Mouse (Mus musculus) adipose tissue, adult 10 weeks (tissue): Measurements from ENCODE around the gene Tmem9b. TPM values are rescaled to one million over a fixed set of nuclear protein-coding genes. Genes with fewer than 3 reads are reported as not detected.

Experiments
- polyA plus RNA-seq: library from polyadenylated mRNA; stranded (reverse); fragments of 350-450 nt; fragmentation: Illumina TruSeq; extraction: RNeasy Lipid Tissue Mini Kit (QIAGEN cat#74804); gene quantifications from one replicate; pipeline ENCODE4 v1.2.3, GENCODE M21; 2014; ENCODE audit warnings: low read depth, low replicate concordance

The Tmem9b gene
- 45.7 TPM for polyA plus RNA-seq

DNA sequence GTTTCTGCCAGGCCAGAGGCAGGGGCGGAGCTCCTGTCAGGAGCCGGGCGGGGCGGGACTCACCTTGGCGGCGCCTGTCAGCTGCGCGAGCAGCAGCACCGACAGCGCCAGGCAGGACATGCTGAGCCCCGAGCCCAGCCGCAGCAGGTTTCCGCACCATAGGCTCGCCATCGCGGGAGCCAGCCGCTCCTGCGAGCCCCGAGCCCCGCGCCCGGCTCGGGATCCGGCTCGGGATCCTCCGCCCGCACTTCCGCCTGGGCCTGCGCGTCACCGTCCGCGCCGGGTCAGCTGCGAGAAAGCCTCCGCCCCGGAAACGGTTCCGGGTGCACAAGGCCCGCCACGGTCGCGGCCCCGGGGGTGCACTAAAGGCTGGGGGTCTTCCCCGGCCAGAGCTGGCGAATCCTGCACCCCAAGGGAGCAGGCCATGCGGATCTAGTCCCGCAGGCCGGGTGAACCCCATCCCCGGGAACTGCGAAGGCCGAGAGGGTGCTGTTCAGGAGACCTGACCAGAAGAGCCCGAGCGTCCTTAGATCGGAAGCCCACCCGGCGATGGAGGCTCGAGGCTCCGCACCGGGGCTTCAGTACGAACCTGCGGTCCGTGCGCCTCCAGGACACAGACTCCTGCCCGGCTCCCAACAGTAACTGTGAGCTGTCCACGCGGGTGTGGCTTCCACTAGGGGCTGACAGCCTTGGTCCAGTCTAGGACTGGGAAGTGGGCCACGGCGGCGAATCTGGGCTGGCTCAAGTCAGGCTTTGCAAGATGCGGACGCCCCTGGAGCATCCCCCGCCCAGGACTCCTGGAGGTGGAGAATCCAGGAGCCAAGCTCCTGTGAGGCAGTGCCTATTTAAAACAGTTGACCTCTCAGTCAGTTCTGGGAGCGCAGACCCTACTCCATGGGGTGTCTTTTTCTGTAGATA lies at the start of gene Tmem9b:
Tmem9b (minus strand) TSS at position 868 of the 918 bp plus-strand sequence.

DNA sequence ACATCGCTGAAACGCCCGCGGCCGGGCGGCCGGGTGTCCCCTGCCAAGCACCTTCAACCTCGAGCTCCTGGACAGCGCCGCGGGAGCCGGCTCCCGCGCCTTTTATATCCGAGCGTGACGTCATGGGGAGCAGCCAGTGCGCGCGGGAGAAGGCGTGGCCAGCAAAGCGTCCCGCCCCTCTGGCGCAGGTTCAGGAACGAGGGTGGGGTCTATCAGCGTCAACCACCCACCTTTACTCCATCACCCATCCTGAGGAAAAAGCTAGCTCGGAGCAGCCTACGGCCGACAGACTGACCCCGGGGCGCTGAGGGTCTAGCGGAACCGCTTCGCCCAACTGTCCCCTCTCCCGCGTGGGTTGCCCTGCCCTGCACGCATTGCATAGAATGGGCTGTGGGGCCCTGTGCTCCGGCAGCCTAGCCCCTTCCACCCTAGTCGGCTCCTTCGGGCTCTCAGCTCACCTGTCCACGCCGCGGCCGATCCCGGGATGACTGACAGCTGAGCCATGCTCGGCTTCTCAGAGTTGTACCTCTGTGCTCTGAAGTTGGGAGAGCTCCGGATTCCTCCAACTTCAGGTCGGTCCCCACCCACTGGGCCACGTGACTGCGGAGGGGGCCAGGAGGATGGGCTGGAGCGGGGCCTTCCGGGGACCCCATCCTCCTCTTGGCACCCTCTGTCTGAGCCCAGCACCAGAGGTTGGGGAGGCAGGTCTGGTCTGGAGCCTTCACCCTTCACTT lies 29.0 kb upstream of the Tmem9b start, which contains the start of gene Nrip3:
Nrip3 (minus strand) TSS at position 556 of the 734 bp plus-strand sequence.

DNA sequence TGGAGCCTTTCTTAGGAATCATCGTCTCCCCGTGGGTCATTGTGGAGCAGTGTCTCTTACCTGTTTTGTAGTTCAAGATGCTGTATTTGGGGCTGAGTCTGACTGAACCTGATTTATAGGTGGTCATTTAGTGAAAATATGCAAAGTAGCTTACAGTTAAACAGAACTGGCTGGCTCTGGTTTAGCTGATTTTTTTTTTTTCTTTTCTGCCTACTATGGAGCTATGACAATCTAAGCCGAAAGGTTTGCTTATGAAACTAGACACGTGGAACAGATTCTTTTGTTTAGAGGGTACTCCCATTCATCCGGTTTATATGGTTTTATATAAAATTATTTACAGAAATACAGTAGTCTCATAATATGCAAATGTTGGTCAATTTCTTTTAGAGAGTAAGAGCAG lies 21.0 kb downstream of the Tmem9b start, which contains the start of gene Ascl3:
Ascl3 (minus strand) TSS at position 101 of the 400 bp plus-strand sequence.

DNA sequence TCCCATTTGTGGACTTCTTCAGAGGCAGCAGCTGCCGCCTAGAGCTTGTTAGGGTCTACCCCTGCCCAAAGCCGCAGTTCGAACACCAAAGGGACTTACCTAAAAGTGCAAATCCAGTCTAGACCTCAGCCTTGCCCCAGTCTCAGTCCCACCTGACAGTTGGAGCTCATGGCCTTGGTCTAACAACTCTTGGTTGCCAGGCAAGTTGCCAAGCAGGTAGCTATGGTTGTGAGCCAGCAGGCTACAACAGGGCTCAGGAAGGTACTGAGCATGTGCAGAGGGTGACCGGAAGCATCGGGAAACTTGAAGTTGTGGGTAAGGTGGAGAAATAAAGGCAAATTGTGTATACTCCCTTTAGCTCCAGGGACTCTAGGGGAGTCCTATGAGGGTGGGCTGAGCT lies 29.0 kb downstream of the Tmem9b start, which contains the start of gene BC051019:
BC051019 (minus strand) TSS at position 154 of the 400 bp plus-strand sequence.

DNA sequence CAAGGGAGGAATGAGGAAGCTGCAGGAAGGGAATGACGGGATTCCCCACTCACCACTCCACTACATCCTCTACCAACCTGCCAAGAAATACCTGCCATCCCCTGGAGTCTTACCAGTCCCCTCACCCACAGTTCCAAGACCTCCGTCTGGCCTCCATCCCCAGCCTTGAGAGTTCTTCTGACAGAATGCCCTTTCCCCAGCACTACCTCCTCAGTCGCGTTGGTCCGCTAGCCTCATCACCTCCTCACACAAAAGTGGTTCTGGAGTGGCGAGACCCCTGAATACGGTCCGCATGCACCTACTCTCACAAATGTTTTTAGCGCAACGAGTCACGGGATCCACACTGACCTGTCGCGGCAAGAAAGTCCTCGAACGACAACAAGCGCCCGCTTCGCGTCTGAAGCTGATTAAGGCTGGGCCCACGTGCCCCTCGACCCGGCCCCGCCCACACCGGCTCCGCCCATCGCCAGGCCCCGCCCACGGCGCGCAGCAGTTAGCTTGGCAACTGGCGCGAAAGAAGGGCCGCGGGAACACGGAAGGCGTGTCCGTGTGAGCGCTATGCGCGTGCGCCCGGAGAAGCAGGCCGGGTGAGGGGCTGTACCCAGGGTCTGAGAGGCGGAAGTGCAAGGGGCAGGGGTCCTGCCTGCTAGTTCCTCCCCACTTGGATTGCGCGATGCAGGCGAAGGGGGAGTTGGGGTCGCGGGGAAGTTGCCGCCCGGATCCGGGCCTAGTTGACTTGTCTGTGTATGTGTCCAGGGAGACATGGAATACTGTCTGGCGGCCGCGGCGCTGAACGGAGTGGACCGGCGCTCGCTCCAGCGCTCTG lies 49.3 kb downstream of the Tmem9b start, which contains the start of the genes St5 and Akip1:
St5 (minus strand) TSS at position 416 of the 826 bp plus-strand sequence.
Akip1 (plus strand) TSS at position 501 of the 826 bp plus-strand sequence.

Other genes starting within 250 kb of the Tmem9b start
- 0.38 TPM for gene Trim66, start 244.7 kb downstream of the Tmem9b start, polyA plus RNA-seq
- 750 TPM for gene Rpl27a, start 233.7 kb downstream of the Tmem9b start, polyA plus RNA-seq
- 36.6 TPM for gene St5, start 49.3 kb downstream of the Tmem9b start, polyA plus RNA-seq
- 29.0 TPM for gene Akip1, start 49.2 kb downstream of the Tmem9b start, polyA plus RNA-seq
- gene BC051019, start 29.0 kb downstream of the Tmem9b start, polyA plus RNA-seq: 2.9 TPM
- not detected for gene Ascl3, start 21.1 kb downstream of the Tmem9b start, polyA plus RNA-seq
- 0.31 TPM for gene Nrip3, start 29.1 kb upstream of the Tmem9b start, polyA plus RNA-seq
- gene Scube2, start 112.8 kb upstream of the Tmem9b start, polyA plus RNA-seq: 0.55 TPM
- 54.5 TPM for gene Dennd5a, start 207.6 kb upstream of the Tmem9b start, polyA plus RNA-seq
- gene Tmem41b, start 234.1 kb upstream of the Tmem9b start, polyA plus RNA-seq: 44.7 TPM